In the genomic region with DNA sequence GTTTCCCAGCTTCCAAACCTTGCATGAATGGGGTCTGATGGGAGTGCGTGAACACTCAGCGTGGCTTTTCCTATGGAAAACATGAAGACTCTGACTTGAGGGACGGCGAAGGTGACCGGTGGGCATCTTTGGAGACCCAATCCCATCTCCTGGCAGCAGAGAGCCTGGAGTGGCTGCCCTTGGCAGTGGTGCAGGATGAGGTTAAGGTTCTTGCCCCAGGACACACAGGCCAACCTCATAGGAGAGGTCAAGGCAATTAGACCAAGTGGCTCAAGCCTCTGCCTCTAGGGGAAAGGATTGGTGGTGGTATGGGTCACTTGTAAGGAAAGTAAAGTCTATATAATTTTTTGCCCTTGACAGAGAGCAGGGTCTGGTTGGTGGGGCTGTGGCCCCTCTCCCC, we compare ENCODE assay signal across 8 mouse cellular contexts. TPM values are rescaled to one million over a fixed set of nuclear protein-coding genes. Genes with fewer than 3 reads are reported as not detected.
A peak's percentile ranks its signal among the peaks of the same experiment; 100 is the strongest.
DNase-seq lines count a peak whose midpoint lies in the region; ATAC-seq and TF ChIP-seq lines count a peak whose summit lies in the region.

No protein-coding gene starts in this region.

- peak overlapping the region; percentile 68 for H3K4me2 ChIP-seq in heart, embryonic 15.5 days
- peak overlapping the region; percentile 79 for H3K4me2 ChIP-seq in hindbrain, embryonic 11.5 days (replicated peaks; ENCODE audit: low read depth, low read length)
- H3K4me2 ChIP-seq in liver, postnatal 0 days (ENCODE audit: low read depth, low read length): peak overlapping the region; percentile 94

- H3K4me1 ChIP-seq in heart, embryonic 15.5 days (replicated peaks): peaks cover 38% of the 10 kb centered on the region
- peaks cover 2% of the 10 kb centered on the region; the same call in 1 of the 2 replicates for H3K4me1 ChIP-seq in bone marrow, adult 2 months (ENCODE audit: control insufficient read depth, insufficient read depth, low read length)
- peaks cover 6% of the 10 kb centered on the region for H3K4me1 ChIP-seq in hindbrain, embryonic 11.5 days (replicated peaks; ENCODE audit: control insufficient read depth, insufficient read depth, low read length)
- peaks cover 37% of the 10 kb centered on the region for H3K4me1 ChIP-seq in liver, postnatal 0 days (ENCODE audit: insufficient read depth)

- no peak for ATAC-seq in heart, embryonic 15.5 days (replicated peaks; ENCODE audit: insufficient number of reproducible peaks, insufficient read depth, low FRiP score, low read depth)
- ATAC-seq in hindbrain, embryonic 11.5 days (ENCODE audit: low FRiP score): no peak
- no peak for ATAC-seq in liver, postnatal 0 days

- DNase-seq in heart, postnatal 4 days: no peak
- DNase-seq in hindbrain, embryonic 11.5 days (ENCODE audit: low spot score): no peak
- DNase-seq in liver, postnatal 0 days: no peak
- no peak for DNase-seq in urinary bladder, postnatal 10 days (ENCODE audit: low spot score)
- DNase-seq in urinary bladder, postnatal 36 days (ENCODE audit: low spot score in 2 of 2): no peak
- DNase-seq in retina, embryonic 14.5 days (ENCODE audit: low spot score): no peak

- no peak for TF ChIP-seq POLR2A in bone marrow, adult 2 months (IDR thresholded peaks at IDR 0.05; ENCODE audit: borderline replicate concordance, control insufficient read depth, low read depth, low read length)

- no peaks in the 10 kb centered on the region for H3K27me3 ChIP-seq in heart, embryonic 15.5 days
- no peaks in the 10 kb centered on the region for H3K27me3 ChIP-seq in hindbrain, embryonic 11.5 days (ENCODE audit: control insufficient read depth, insufficient read depth, low read length)
- H3K27me3 ChIP-seq in liver, postnatal 0 days (ENCODE audit: insufficient read depth, low read length): no peaks in the 10 kb centered on the region

- no peak for TF ChIP-seq EP300 in liver, postnatal 0 days (IDR thresholded peaks at IDR 0.05; ENCODE audit: low read depth)

- TF ChIP-seq CTCF in bone marrow, adult 2 months (IDR thresholded peaks at IDR 0.05; ENCODE audit: control insufficient read depth, insufficient read depth, low read length): no peak
- TF ChIP-seq CTCF in liver, postnatal 0 days (IDR thresholded peaks at IDR 0.05; ENCODE audit: low read depth): no peak

- no peaks in the 10 kb centered on the region for H3K9me3 ChIP-seq in heart, embryonic 15.5 days (replicated peaks)
- no peaks in the 10 kb centered on the region for H3K9me3 ChIP-seq in hindbrain, embryonic 11.5 days (ENCODE audit: control insufficient read depth, low read length)
- no peaks in the 10 kb centered on the region for H3K9me3 ChIP-seq in liver, postnatal 0 days (ENCODE audit: low read length)

- peak overlapping the region; percentile 61 for H3K9ac ChIP-seq in heart, embryonic 15.5 days
- peak overlapping the region; percentile 42 for H3K9ac ChIP-seq in hindbrain, embryonic 11.5 days (ENCODE audit: low read depth, low read length)
- peak overlapping the region; percentile 70 for H3K9ac ChIP-seq in liver, postnatal 0 days (replicated peaks)

- peaks cover 31% of the 10 kb centered on the region for H3K36me3 ChIP-seq in heart, embryonic 15.5 days
- 0 out of 2 replicates have a peak, but pooled peaks cover 2% of the 10 kb centered on the region for H3K36me3 ChIP-seq in hindbrain, embryonic 11.5 days (ENCODE audit: control insufficient read depth, insufficient read depth, low read length)
- peaks cover 17% of the 10 kb centered on the region; the same call in 1 of the 2 replicates for H3K36me3 ChIP-seq in liver, postnatal 0 days (replicated peaks; ENCODE audit: insufficient read depth, low read length)

- H3K27ac ChIP-seq in heart, embryonic 15.5 days: peak overlapping the region; percentile 99
- H3K27ac ChIP-seq in bone marrow, adult 2 months (ENCODE audit: control insufficient read depth, insufficient read depth, low read depth, low read length, poor library complexity): peak overlapping the region; percentile 74
- H3K27ac ChIP-seq in hindbrain, embryonic 11.5 days (ENCODE audit: low read depth, low read length): peak overlapping the region; percentile 12
- H3K27ac ChIP-seq in liver, postnatal 0 days (ENCODE audit: low read depth): peak overlapping the region; percentile 77

- 30% methylated on average over 5 of the region's 5 CpGs for WGBS in heart, embryonic 15.5 days
- WGBS in bone marrow, adult 2 months: 66% methylated on average over 5 of the region's 5 CpGs
- 49% methylated on average over 5 of the region's 5 CpGs for WGBS in hindbrain, embryonic 11.5 days
- WGBS in liver, postnatal 0 days (ENCODE audit: insufficient replicate concordance): 40% methylated on average over 5 of the region's 5 CpGs

- peak overlapping the region; percentile 62 for H3K4me3 ChIP-seq in heart, embryonic 15.5 days
- H3K4me3 ChIP-seq in bone marrow, adult 2 months (replicated peaks; ENCODE audit: control insufficient read depth, low read depth, low read length): peak overlapping the region; percentile 80
- H3K4me3 ChIP-seq in hindbrain, embryonic 11.5 days (ENCODE audit: low read depth, low read length): peak overlapping the region; percentile 36
- H3K4me3 ChIP-seq in liver, postnatal 0 days (ENCODE audit: low read depth, low read length): peak overlapping the region; percentile 51

RNA-seq across cellular contexts. Expression of a gene that starts 4.3 kb away (rescaled TPM):
- 79.2 and 101 TPM in 2 replicates for polyA plus RNA-seq in heart, embryonic 15.5 days (2015; fragmentation: Nextera tagmentation; extraction: Ambion mirVana)
- total RNA-seq in heart, postnatal 4 days (2021): 100 to 1,000 TPM; 188 to 190 TPM
- polyA plus RNA-seq in bone marrow, adult 2 months (2011; ENCODE audit: insufficient read depth, insufficient read length, low replicate concordance, missing spikeins): 28.9 and 54.7 TPM in 2 replicates
- 27.0 and 27.5 TPM in 2 replicates for polyA plus RNA-seq in hindbrain, embryonic 11.5 days (2014; fragmentation: Nextera tagmentation; extraction: Ambion mirVana)
- polyA plus RNA-seq in liver, postnatal 0 days (2015; fragmentation: Nextera tagmentation; extraction: Ambion mirVana): 8.4 and 8.9 TPM in 2 replicates

RNA-seq across cellular contexts. Expression of a gene that starts 21.6 kb away (rescaled TPM):
- polyA plus RNA-seq in heart, embryonic 15.5 days (2015; fragmentation: Nextera tagmentation; extraction: Ambion mirVana): 132 and 138 TPM in 2 replicates
- total RNA-seq in heart, postnatal 4 days (2021): 10 to 100 TPM; 55.7 to 59.2 TPM
- polyA plus RNA-seq in bone marrow, adult 2 months (2011; ENCODE audit: insufficient read depth, insufficient read length, low replicate concordance, missing spikeins): 8.0 and 23.9 TPM in 2 replicates
- polyA plus RNA-seq in hindbrain, embryonic 11.5 days (2014; fragmentation: Nextera tagmentation; extraction: Ambion mirVana): 66.5 and 67.4 TPM in 2 replicates
- polyA plus RNA-seq in liver, postnatal 0 days (2015; fragmentation: Nextera tagmentation; extraction: Ambion mirVana): 9.9 and 11.7 TPM in 2 replicates

RNA-seq across cellular contexts. Expression of a gene that starts 31.5 kb away (rescaled TPM):
- 9.4 and 11.4 TPM in 2 replicates for polyA plus RNA-seq in heart, embryonic 15.5 days (2015; fragmentation: Nextera tagmentation; extraction: Ambion mirVana)
- 10 to 100 TPM; 17.2 to 21.1 TPM for total RNA-seq in heart, postnatal 4 days (2021)
- polyA plus RNA-seq in bone marrow, adult 2 months (2011; ENCODE audit: insufficient read depth, insufficient read length, low replicate concordance, missing spikeins): 1.2 and 3.3 TPM in 2 replicates
- polyA plus RNA-seq in hindbrain, embryonic 11.5 days (2014; fragmentation: Nextera tagmentation; extraction: Ambion mirVana): 0.09 and 0.29 TPM in 2 replicates
- 0.83 and 0.86 TPM in 2 replicates for polyA plus RNA-seq in liver, postnatal 0 days (2015; fragmentation: Nextera tagmentation; extraction: Ambion mirVana)

RNA-seq across cellular contexts. Expression of a gene that starts 48.0 kb away (rescaled TPM):
- 0.10 and 0.28 TPM in 2 replicates for polyA plus RNA-seq in heart, embryonic 15.5 days (2015; fragmentation: Nextera tagmentation; extraction: Ambion mirVana)
- under 1 TPM; 0.11 to 0.24 TPM for total RNA-seq in heart, postnatal 4 days (2021)
- 0.38 TPM in 1 of 2 replicates, not detected in the other for polyA plus RNA-seq in bone marrow, adult 2 months (2011; ENCODE audit: insufficient read depth, insufficient read length, low replicate concordance, missing spikeins)
- 0.60 and 0.86 TPM in 2 replicates for polyA plus RNA-seq in hindbrain, embryonic 11.5 days (2014; fragmentation: Nextera tagmentation; extraction: Ambion mirVana)
- polyA plus RNA-seq in liver, postnatal 0 days (2015; fragmentation: Nextera tagmentation; extraction: Ambion mirVana): 0.07 TPM in 1 of 2 replicates, not detected in the other

Comparison
In these comparisons a context has a peak if more than half of its experiments do, and no peak if none do; other contexts are left out.
1. H3K27ac ChIP-seq: peak in every context shown above with its lines; median percentile 99 in heart, embryonic 15.5 days; 77 in liver, postnatal 0 days; 74 in bone marrow, adult 2 months; 12 in hindbrain, embryonic 11.5 days.